Mouse (Mus musculus) kidney, adult 2 months (tissue): Measurements from ENCODE around the gene Foxf1. TPM values are rescaled to one million over a fixed set of nuclear protein-coding genes. Genes with fewer than 3 reads are reported as not detected.

Experiments used
- DNase-seq: peaks from one replicate; pipeline ENCODE4 v3.0.0; 2021
- H3K27ac ChIP-seq: fragments of 200-500 bp; 2 replicates; pipeline ENCODE4 v1.5.1; 2012; ENCODE audit warnings: low read depth, low read length, control low read depth, inconsistent platforms; ENCODE audit not compliant: insufficient read depth
- H3K27me3 ChIP-seq: fragments of 200-500 bp; replicated peaks from 2 replicates; pipeline ENCODE4 v1.6.1; 2012; ENCODE audit warnings: mild to moderate bottlenecking, moderate library complexity, low read length, inconsistent platforms; ENCODE audit not compliant: control insufficient read depth, insufficient read depth
- H3K36me3 ChIP-seq: fragments of 200-500 bp; 2 replicates; pipeline ENCODE4 v1.6.1; 2012; ENCODE audit warnings: mild to moderate bottlenecking, moderate library complexity, low read length, inconsistent platforms; ENCODE audit not compliant: control insufficient read depth, insufficient read depth
- H3K4me1 ChIP-seq: fragments of 200-500 bp; 2 replicates; pipeline ENCODE4 v1.6.1; 2011; ENCODE audit warnings: low read length; ENCODE audit not compliant: control insufficient read depth, insufficient read depth
- H3K4me3 ChIP-seq: fragments of 200-500 bp; 2 replicates; pipeline ENCODE4 v1.5.1; 2011; ENCODE audit warnings: mild to moderate bottlenecking, low read depth, low read length, control low read depth; ENCODE audit not compliant: insufficient read depth
- CTCF ChIP-seq: fragments of 200-500 bp; conservative IDR thresholded peaks from 2 replicates; pipeline ENCODE4 v1.5.1; 2011; ENCODE audit warnings: low read depth, mild to moderate bottlenecking, control low read depth, low read length, moderate library complexity, mixed read lengths; ENCODE audit not compliant: insufficient read depth, insufficient read length
- POLR2A ChIP-seq: fragments of 200-500 bp; IDR thresholded peaks from one replicate; pipeline ENCODE4 v1.6.1; 2011; ENCODE audit warnings: low read depth, low read length, control low read depth
- WGBS: fragments of 180-500 bp; shearing (Covaris S2); methylation state at CpG from one replicate; pipeline ENCODE4 v1.1.7; 2018; 5-methylcytosine and 5-hydroxymethylcytosine counted together
- polyA plus RNA-seq: library from polyadenylated mRNA; depleted of rRNA; stranded (reverse); fragments of >200 nt; gene quantifications from 2 replicates; pipeline ENCODE4 v1.2.3, GENCODE M21; 2012

Gene Foxf1
- polyA plus RNA-seq, 1 experiment = 0.52 TPM

GRCm38 (mm10) chr8:121088871-121089630 is 4.9 kb downstream of the Foxf1 start:
- no peak for DNase-seq
- WGBS = 8% methylated on average over 40 of the region's 40 CpGs
- peaks cover 5% of the 10 kb centered on the region; the same call in 1 of the 2 replicates for H3K27me3 ChIP-seq

GRCm38 (mm10) chr8:121089631-121090380 is 5.6 kb downstream of the Foxf1 start:
- no peaks in the 10 kb centered on the region for H3K36me3 ChIP-seq
- peaks cover 4% of the 10 kb centered on the region; the same call in 1 of the 2 replicates for H3K27me3 ChIP-seq
- no peak overlapping the region for H3K27ac ChIP-seq
- no peak for TF ChIP-seq POLR2A
- TF ChIP-seq CTCF = no peak
- no peaks in the 10 kb centered on the region for H3K4me1 ChIP-seq
- WGBS = 10% methylated on average over 32 of the region's 32 CpGs
- DNase-seq = no peak
- H3K4me3 ChIP-seq = no peak overlapping the region

More at GRCm38 (mm10) chr8:121088871-121089630, 4.9 kb downstream of the Foxf1 start:
- no peaks in the 10 kb centered on the region for H3K36me3 ChIP-seq
- no peak overlapping the region for H3K27ac ChIP-seq
- H3K4me3 ChIP-seq = no peak overlapping the region
- TF ChIP-seq POLR2A (no peak), CTCF (no peak)
- no peaks in the 10 kb centered on the region for H3K4me1 ChIP-seq

DNA sequence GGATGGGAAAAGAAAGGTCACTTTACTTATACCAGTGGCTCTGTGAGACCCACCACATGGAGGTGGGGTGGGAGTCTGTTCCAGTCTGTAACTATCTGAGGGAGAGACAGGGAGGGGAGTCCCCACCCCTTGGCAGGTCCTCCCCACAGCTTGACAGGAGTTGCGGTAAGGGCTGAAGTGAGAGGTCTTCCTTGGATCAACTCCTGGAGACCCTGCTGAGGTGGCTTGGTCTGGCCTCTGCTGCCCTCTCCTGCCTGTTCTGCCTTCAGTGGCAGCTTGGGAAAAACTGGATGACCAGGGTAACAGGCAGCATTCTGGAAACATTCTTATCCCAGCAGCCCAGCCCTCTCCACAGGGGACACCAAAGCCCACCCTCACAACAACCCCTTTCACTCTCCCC is 6.5 kb downstream of the Foxf1 start:
- DNase-seq = no peak
- Histone ChIP-seq H3K4me1 (no peaks in the 10 kb centered on the region), H3K27ac (no peak overlapping the region), H3K27me3 (peaks cover 2% of the 10 kb centered on the region; the same call in 1 of the 2 replicates), H3K4me3 (no peak overlapping the region), H3K36me3 (no peaks in the 10 kb centered on the region)
- 0% methylated on average over 1 of the region's 1 CpGs for WGBS
- TF ChIP-seq CTCF = peak; percentile 24; the same call in 1 of the 2 replicates
- no peak for TF ChIP-seq POLR2A

- no peak for DNase-seq
- Histone ChIP-seq H3K36me3 (no peaks in the 10 kb centered on the region), H3K4me3 (no peak overlapping the region), H3K4me1 (no peaks in the 10 kb centered on the region), H3K27ac (no peak overlapping the region), H3K27me3 (peaks cover 2% of the 10 kb centered on the region; the same call in 1 of the 2 replicates)
- TF ChIP-seq POLR2A = no peak
- 21% methylated on average over 6 of the region's 6 CpGs for WGBS
These were observed 8.0 kb downstream of the Foxf1 start for GRCm38 (mm10) chr8:121092141-121092540.

DNA sequence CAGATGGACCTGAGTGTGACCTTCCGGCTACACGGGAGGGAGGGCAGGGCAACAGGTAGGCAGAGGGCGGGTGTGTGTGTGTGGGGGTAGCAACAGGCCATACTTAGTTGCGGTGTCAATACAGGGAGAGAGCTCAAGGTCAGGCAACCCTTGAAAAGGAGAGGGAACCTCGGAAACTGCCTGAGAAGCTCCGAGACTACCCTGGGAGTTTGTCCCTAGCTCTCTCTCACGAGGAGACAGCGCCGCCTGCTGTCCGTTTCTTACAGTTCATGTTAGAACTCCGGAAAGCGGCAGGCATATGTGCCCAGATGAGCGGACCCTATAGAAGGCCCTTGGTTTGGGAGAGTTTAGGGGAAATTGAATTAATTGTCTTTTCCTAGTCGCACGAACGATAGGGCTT is 8.4 kb downstream of the Foxf1 start:
- no peak for TF ChIP-seq POLR2A
- peak; percentile 88 for TF ChIP-seq CTCF
- Histone ChIP-seq H3K4me1 (no peaks in the 10 kb centered on the region), H3K36me3 (no peaks in the 10 kb centered on the region), H3K27me3 (peaks cover 2% of the 10 kb centered on the region; the same call in 1 of the 2 replicates), H3K4me3 (no peak overlapping the region), H3K27ac (no peak overlapping the region)
- WGBS = 2% methylated on average over 16 of the region's 16 CpGs
- DNase-seq = peak; percentile 78

GRCm38 (mm10) chr8:121093496-121093895 is 9.3 kb downstream of the Foxf1 start:
- TF ChIP-seq POLR2A (no peak), CTCF (no peak)
- no peak for DNase-seq
- Histone ChIP-seq H3K27me3 (peaks cover 2% of the 10 kb centered on the region; the same call in 1 of the 2 replicates), H3K4me1 (no peaks in the 10 kb centered on the region), H3K36me3 (no peaks in the 10 kb centered on the region), H3K27ac (no peak overlapping the region), H3K4me3 (no peak overlapping the region)
- 46% methylated on average over 6 of the region's 6 CpGs for WGBS
